Mouse (Mus musculus) heart, adult 11 months (tissue): ENCODE data around the gene Dennd5a.

ENCODE experiments used
- DNase-seq: peaks from one replicate; pipeline ENCODE4 v3.0.0; 2022

Gene Dennd5a

DNA sequence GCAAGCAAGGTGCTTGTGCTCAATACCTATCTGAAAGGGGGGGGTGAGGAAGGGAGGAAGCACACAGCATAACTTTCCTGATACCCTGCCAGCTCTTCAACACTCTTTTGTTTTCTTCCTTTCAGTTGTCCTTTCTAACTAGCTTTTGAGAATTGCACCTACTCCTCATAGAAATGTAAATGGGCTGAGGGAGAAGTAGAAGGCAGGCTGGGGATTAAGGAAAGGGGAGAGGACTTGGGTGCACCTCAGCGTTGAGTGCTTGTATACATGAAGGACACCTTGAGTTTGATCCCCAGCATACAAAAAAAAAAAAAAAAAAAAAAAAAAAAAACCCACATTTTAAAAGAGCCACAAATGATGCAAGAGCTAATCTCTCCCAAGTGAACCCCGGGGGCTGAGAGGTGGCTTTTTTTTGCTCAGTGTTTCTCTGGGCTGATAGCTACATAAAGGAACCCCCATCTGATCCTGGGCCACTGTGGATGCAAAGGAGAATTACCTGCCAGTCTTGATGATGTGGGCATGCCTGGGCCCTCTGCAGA lies 78.6 kb downstream of the Dennd5a start:
- DNase-seq: no peak

DNA sequence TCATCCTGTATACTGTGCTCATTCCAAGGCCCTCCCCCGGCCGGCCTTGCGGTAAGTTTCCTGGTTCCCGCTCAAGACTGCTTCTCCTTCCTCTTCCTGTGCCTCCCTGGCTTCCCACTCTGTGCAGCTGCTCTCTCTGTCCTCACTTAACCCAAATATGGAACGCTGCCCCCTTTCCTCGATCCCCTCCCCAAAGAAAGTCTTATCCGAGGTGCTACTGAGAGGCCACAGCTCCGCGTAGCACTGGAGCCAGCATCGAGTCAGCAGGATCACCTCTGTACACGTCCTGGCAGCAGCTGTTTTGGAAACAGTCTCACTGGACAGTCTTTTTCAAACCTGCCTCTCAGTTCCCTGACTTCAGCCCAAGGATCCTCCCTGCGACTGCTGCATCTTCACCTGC lies 81.1 kb downstream of the Dennd5a start:
- no peak for DNase-seq

DNA sequence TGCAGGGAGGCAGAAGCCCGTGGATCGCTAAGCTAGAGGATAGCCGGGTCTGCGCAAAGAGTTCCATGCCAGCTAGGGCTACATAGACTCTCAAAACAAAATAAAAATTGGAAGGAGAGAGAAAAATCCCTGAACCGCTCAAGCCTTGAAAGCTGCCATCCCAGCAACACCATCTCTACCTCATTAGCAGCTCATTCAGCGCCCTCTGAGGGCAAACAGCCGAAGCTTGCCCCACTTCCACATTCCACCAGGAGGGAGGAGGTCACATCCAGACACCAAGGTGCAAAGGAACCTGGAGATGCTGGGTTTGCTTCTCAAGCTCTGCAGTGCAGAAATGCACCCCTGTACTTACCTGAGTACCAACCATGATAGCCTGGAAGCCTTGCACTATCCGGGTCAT lies 84.2 kb downstream of the Dennd5a start:
- DNase-seq: no peak

DNA sequence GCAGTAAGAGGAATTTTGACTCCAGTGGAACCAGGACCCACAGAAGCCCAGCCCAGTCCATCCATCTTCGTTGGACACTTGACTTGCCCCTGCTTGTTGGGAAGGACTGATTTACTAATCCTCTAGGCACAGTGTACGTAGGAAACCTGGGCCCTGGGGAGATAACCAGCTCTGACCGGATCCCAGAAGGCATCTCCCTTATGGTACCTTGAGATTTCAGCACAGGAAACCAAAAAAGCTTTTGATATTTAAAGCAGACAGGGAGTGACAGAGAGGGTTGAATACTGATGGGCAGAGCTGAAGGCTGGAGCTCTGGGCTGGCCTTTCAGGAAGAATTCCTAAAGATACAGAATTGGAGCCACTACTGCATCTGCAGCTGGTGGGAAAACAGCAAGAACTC lies 84.7 kb downstream of the Dennd5a start:
- no peak for DNase-seq

DNA sequence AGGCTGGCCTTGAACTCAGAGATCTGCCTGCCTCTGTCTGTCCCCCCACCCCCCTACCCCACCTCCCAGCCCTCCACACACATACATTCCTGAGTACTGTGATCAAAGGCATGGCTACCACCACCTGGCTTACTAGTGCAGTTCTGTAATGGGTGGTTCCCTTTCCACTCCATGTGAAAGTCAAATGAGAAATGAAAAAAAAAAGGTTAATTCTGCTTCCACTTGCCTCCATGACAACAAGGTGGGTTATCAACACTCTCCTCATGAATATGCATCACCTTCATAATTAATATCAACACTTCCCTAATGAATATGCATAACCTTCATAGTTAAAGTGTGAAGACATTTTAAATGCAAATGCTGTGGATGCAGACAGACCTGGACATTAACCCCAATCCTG lies 85.2 kb downstream of the Dennd5a start:
- no peak for DNase-seq

DNA sequence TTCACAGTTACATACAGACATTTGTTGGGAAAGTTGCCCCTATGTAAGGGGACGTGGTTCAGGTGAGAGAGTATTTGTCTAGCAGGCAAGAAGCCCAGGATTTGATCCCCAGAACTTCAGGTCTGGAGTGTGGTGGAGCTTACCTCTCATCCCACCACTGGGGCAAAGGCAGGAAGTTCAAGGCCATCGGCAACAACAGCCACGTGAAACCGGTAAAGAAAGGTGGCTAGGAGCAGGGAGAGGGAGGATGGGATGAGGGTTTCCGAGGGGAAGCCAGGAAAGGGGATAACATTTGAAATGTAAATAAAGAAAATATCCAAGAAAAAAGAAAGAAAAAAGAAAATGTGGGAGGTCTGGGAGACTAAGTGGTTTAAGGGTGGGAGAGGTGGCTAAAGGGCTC lies 87.1 kb downstream of the Dennd5a start:
- no peak for DNase-seq

DNA sequence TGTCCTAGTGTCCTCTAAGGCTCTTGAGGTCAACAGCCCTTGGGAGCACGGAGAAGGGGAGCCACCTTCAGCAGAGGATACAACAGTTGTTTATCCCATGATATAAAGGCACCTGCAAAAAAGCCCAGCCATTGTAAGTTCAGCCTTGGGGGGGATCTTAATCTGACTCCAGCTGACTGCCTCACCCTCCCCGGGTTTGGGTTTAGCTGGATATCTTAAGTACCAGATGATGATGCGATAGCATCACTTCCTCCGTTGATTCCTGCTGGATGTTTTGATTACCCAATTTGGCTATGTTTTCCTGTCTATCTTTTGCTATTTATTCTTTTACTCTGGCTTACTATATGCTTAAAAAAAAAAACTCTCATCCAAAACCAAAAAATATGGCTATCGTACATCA lies 89.0 kb downstream of the Dennd5a start:
- DNase-seq: no peak

DNA sequence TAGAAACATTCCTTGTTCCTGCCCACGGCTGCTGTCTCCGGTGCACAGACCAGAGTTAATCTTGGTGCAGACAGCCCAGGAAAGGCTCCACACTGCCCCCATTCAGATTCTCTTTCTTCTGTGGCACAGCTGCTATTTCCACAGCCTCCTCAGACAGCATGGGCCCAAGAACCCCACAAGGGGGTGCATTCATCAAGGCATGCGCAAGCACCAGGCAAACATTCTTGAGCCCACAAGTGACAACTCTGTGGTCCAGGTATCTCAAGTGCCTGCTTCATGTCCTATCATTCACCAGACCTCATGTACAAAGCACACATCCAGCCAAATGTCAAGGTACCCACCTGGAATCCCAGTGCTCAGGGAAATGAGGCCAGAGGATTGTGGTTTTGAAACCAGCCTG lies 91.8 kb downstream of the Dennd5a start:
- DNase-seq: no peak

DNA sequence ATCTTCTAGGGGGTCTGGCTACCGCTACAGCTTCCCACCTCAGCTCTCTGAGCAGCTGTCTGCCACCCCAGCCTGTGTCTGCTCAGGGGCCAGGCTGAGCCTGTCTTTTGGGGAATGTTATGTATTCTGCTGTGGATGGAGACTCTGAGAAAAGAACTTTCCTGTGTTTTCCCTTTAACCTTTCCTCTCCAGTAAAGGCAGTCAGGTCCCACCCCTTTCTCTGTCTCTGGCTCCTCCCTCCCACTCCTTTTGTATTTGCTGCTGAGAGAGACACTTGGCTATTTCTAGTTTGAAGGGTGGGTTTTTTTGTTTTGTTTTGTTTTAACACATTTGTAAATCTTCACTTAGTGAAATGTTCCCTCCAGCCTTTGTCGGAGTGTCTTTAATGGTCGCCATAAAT lies 93.6 kb downstream of the Dennd5a start:
- no peak for DNase-seq

DNA sequence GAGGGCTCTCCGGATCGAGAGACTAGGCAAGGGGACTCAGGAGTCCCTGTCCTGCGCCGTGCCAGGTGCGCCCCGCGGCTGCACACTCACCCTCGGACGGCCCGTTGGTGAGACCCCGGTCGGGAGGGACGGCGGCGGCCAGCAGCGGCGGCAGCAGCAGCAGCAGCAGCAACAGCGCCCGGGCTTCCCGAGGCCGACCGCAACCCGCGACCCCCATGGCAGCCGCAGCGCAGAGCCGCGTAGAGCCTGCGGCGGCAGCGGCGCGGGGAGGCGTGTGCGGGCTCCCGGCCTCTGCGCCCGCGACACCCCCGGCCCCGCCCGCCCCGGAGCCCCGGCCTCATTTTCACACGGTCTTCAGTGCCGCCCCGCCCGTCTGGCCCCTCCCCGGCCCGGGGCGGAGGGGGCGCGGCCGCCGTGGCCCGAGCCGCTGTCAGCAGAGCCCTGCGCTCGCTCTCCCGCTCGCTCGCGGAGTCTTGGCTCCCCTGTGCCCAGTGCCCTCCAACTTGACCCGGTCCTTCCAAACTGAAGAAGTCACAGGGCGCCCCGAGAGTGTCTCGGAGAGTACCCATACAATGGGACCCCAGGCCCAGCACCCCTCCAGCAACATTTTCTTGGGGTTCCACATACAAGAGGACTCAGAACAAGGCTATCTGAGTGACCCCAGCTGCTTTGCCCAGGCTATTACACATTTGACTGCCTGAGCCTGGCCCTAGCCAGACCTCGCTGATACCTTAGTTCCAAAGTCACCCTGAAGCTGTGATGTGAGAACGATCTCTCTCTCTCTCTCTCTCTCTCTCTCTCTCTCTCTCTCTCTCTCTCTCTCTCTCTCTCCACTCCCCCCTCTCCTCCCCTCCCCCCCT lies 94.7 kb downstream of the Dennd5a start, which contains the start of gene Scube2:
Scube2 (minus strand) TSS at position 310 of the 860 bp plus-strand sequence.
- no peak for DNase-seq

DNA sequence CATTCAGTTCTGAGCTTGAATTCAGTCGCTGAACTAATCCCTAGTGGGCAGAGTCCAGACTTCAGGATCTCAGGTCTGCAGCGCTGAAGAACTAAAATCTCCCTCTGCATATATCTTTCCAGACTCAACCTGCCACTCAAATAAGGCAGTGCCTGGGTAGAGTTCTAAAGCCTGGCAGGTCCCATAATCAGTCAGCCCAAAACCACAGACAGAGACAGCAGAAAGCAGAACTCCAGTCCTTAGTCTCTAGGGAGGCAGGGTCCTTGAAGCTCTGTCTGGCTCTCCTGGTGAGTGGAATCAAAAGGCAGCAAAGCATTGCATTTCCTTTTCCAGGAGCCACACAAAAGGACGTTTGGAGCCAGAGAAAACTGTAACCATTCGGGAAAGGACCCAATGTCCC lies 96.7 kb downstream of the Dennd5a start:
- DNase-seq: no peak

DNA sequence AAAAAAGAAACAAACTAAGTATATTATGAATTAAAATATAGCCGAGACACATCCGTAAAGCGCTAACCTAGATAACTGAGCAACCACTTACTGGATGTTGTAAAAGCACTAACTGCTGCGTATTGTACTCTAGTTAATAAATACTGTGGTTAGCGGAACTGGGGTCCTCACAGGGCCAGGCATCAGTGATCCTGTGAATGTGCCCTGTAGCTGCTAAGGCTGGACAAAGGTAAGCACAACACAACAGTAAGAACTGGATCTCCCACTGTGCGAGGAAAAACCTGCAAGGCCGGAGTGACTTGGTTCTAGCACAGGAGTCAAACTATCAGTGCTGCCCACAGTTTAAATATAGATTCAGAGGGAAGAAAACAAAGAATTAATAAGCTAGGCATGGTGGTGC lies 100.1 kb downstream of the Dennd5a start:
- no peak for DNase-seq

DNA sequence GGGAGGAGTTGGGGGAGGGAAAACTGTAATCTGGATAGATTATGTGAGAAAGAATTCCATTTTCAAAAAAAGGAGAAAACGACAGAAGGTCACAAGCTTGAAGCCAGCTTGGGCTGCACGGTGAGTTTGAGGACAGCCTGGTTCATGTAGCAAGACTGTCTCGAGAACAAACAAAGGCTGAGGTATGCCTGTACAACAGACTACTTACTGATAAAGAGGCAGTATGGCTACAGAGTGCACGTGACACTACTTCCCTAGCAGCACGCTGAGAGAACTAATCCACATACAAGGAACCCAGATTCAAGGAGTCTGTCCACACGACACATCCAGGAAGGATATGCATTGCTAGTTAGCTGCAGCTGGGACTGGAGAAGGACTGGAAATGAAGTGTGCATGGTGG lies 100.9 kb downstream of the Dennd5a start:
- DNase-seq: no peak

DNA sequence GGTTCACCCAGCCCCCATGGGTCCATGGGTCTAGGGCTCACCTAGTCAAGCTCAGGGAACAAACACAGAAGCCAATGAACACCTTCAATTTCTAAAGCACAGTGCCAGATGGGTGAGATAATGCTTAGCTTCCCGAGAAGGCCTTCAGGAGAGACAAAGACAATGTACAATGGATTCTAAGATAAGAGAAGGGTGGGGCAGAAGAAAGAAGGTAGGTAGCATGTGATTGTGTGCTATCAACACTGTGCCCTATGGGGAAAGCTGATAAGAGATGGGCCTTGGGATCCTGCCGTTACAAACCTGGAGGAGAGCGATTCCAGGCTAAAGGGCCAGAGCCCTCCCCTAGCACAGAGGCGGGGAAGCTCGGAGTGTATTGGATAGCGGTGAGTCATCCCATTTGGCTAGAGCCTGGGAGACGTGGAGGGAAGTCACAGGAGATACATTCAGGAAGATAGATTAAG lies 107.5 kb downstream of the Dennd5a start:
- DNase-seq: no peak

DNA sequence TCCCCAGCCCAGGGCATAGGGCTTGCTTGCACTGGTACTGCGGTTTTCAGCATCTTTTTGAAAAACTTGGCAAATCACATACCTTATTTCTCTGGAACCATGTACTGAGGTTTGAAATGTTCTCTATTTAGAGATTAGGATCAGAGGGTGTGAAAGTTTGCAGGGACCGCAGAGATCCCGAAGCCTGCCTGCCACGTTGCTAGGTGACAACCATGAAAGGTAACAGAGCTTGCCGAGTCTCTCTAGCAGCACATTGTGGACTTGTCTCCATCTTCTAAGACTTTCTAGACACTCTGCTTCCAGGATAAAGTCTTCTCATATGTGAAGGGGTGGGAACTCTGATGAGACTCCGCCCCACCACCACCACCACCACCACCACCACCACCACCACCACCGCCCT lies 108.3 kb downstream of the Dennd5a start:
- DNase-seq: no peak

DNA sequence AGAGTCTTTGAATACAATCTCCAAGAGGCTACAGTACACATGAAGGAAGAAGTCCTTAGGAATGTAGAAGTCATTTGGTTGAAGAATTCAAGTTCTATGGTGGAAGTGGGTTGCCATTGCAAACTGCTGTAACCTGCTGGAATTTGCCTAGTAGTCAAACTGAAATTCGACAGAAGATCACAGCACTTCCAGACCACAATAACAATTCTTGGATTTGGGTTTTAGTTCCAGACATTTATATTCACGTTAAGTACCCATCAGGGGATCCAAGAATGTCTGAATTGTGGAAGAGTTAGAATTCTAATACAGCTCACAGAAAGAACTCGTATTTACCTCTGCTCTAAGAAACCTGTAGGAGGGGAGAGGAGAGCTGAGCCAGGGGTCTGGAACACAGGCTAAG lies 109.7 kb downstream of the Dennd5a start:
- no peak for DNase-seq

DNA sequence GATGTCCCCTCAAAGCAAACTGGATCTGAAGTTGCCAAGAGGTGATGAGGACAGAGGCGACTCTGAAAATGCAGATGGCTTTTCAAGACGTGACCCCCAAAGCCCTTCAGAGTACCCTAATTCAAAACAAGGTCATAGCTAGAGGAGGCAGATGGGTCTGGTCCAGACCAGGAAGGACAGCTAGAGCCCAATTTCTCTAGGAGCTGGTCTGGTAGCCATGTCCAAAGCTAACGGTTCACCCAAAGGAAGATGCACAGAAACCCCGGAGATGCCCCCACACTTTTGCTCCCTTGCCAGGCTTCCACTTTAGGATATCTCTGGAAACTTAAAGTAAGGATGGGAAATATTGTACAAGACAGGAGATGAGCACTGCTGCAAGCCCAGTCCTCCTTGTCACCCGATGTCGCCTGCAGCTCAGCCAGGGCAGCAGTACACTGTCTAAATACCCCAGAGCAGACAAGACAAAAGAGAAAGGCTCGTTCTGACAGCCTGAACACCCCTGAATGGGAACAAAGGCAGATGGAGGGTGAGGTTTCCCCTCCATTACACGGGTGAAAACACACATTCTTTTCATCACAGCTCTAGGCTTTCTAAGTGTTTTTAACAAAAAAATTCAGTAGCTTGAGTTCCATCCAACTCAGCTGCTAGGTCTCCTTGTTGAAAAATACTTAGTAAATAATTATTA lies 110.4 kb downstream of the Dennd5a start:
- no peak for DNase-seq

DNA sequence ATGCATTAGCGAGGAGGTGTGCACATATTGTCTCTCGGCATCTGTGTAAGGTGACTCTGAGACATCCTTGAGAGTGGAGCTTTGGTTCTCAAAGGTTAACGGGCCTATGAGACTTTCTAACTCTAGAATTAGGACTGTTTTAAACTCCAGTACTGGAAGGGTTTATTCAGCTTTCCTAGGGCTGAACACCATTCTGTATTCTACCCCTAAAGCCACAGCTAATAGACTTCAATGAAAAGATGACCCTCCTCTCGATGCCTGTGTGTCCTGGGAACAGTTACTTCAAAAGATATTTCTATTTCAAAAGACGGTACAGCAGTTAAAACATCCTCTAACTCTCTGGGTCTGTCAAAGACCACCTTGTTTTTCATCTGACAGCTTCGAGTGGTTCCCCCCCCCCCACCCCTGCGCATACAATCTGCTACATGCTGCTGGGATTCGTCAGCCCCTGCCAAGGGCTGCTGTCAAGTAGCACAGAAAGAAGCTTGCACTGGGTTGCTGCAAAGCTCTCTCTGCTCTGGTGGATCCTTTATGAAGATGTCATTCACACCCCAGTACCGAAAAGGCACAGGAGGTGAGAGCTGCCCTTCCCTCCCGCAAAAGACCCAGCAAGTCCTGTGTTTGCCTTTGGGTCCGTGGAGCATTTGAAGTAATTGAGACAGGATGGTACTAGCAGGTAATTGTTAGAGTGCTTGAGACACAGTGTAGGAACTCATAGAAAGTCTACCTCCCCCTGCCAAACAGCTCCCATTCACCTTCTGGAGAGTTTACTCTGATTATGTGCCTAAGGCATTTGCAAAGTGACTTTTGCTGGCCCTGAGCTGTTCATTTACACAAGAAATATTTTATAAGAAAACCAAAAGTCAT lies 111.2 kb downstream of the Dennd5a start:
- DNase-seq: no peak

DNA sequence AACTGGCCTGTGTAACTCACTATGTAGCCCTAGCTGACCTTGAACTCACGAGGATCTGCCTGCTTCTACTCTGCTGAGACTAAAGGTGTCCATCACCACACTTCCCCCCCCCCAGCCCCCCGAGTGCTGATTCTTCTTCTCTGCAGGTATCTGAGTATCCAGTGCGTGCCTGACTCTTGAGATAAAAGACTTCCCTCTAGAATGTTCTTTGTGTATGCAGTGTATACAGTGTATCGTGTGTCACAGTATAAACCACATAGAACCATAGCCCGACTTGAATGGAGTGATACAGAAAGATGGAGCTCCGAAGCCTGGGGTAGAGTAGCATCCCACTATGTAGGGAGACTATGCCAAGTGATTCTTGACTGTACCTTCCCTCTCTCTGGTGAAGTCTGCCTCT lies 116.2 kb downstream of the Dennd5a start:
- no peak for DNase-seq
